Mouse (Mus musculus): ENCODE data around the gene Maml3. TPM values are rescaled to one million over a fixed set of nuclear protein-coding genes. Genes with fewer than 3 reads are reported as not detected.

Gene Maml3
- total RNA-seq, 2 experiments from 2014 or later: 10.3 to 10.9 TPM

- no peak for TF ChIP-seq CTCF (IDR thresholded peaks at IDR 0.05)
- intact Hi-C loops (cut with DNase I): no loop called here
- H3K27ac ChIP-seq: no peak overlapping the region
- H3K4me3 ChIP-seq: no peak overlapping the region
- no peak for DNase-seq (ENCODE audit: extremely low spot score in 1 of 2, low spot score in 2 of 2)
Observed at GRCm38 (mm10) chr3:51937176-51937575, 167.7 kb downstream of the Maml3 start.

- no peak for TF ChIP-seq CTCF (IDR thresholded peaks at IDR 0.05)
- H3K27ac ChIP-seq: no peak overlapping the region
- no peak for DNase-seq (ENCODE audit: extremely low spot score in 1 of 2, low spot score in 2 of 2)
- no peak overlapping the region for H3K4me3 ChIP-seq
- intact Hi-C loops (cut with DNase I): no loop called here
Observed at GRCm38 (mm10) chr3:51934531-51935485, 170.1 kb downstream of the Maml3 start.

GRCm38 (mm10) chr3:51928188-51928587 lies 176.7 kb downstream of the Maml3 start:
- Histone ChIP-seq H3K4me3 (0 out of 2 replicates have a peak overlapping the region, but pooled peaks have one; percentile 4), H3K27ac (no peak overlapping the region)
- no peak for TF ChIP-seq CTCF (IDR thresholded peaks at IDR 0.05)
- intact Hi-C loops (cut with DNase I): no loop called here
- DNase-seq (ENCODE audit: extremely low spot score in 1 of 2, low spot score in 2 of 2): no peak

- DNase-seq (ENCODE audit: extremely low spot score in 1 of 2, low spot score in 2 of 2): no peak
- no peak overlapping the region for H3K27ac ChIP-seq
- intact Hi-C loops (cut with DNase I): no loop called here
- H3K4me3 ChIP-seq: 0 out of 2 replicates have a peak overlapping the region, but pooled peaks have one; percentile 4
- TF ChIP-seq CTCF (IDR thresholded peaks at IDR 0.05): no peak
Observed at GRCm38 (mm10) chr3:51927591-51927990, 177.3 kb downstream of the Maml3 start.

GRCm38 (mm10) chr3:51927043-51927442 lies 177.8 kb downstream of the Maml3 start:
- no peak for DNase-seq (ENCODE audit: extremely low spot score in 1 of 2, low spot score in 2 of 2)
- no peak for TF ChIP-seq CTCF (IDR thresholded peaks at IDR 0.05)
- H3K27ac ChIP-seq: no peak overlapping the region

GRCm38 (mm10) chr3:51925758-51926157 lies 179.1 kb downstream of the Maml3 start:
- Histone ChIP-seq H3K27ac (no peak overlapping the region), H3K4me3 (no peak overlapping the region)
- intact Hi-C loops (cut with DNase I): no loop called here
- no peak for DNase-seq (ENCODE audit: extremely low spot score in 1 of 2, low spot score in 2 of 2)
- TF ChIP-seq CTCF (IDR thresholded peaks at IDR 0.05): no peak

More at GRCm38 (mm10) chr3:51927043-51927442, 177.8 kb downstream of the Maml3 start:
- intact Hi-C loops (cut with DNase I): no loop called here
- H3K4me3 ChIP-seq: no peak overlapping the region

GRCm38 (mm10) chr3:51924636-51925035 lies 180.2 kb downstream of the Maml3 start:
- H3K27ac ChIP-seq: no peak overlapping the region
- intact Hi-C loops (cut with DNase I): no loop called here

GRCm38 (mm10) chr3:51923800-51924199 lies 181.1 kb downstream of the Maml3 start:
- H3K27ac ChIP-seq: no peak overlapping the region
- intact Hi-C loops (cut with DNase I): no loop called here
- no peak for DNase-seq (ENCODE audit: extremely low spot score in 1 of 2, low spot score in 2 of 2)
- no peak overlapping the region for H3K4me3 ChIP-seq
- TF ChIP-seq CTCF (IDR thresholded peaks at IDR 0.05): no peak

More at GRCm38 (mm10) chr3:51924636-51925035, 180.2 kb downstream of the Maml3 start:
- TF ChIP-seq CTCF (IDR thresholded peaks at IDR 0.05): no peak
- no peak for DNase-seq (ENCODE audit: extremely low spot score in 1 of 2, low spot score in 2 of 2)
- no peak overlapping the region for H3K4me3 ChIP-seq

GRCm38 (mm10) chr3:51916902-51917301 lies 188.0 kb downstream of the Maml3 start:
- intact Hi-C loops (cut with DNase I): loop anchor here (2.0 to 10.0 kb wide), 3 partner anchors 48 to 278 kb away; no protein-coding TSS in a partner anchor
- no peak overlapping the region for H3K27ac ChIP-seq
- no peak for DNase-seq (ENCODE audit: extremely low spot score in 1 of 2, low spot score in 2 of 2)
- H3K4me3 ChIP-seq: no peak overlapping the region
- no peak for TF ChIP-seq CTCF (IDR thresholded peaks at IDR 0.05)

- peak; percentile 72 to 80 for DNase-seq (ENCODE audit: extremely low spot score in 1 of 2, low spot score in 2 of 2)
- TF ChIP-seq CTCF (IDR thresholded peaks at IDR 0.05): no peak
- H3K4me3 ChIP-seq: no peak overlapping the region
- H3K27ac ChIP-seq: peak overlapping the region; percentile 86
- intact Hi-C loops (cut with DNase I): loop anchor here (2.0 to 10.0 kb wide), 3 partner anchors 49 to 279 kb away; no protein-coding TSS in a partner anchor
Observed at GRCm38 (mm10) chr3:51916060-51916870, 188.6 kb downstream of the Maml3 start.

- no peak overlapping the region for H3K4me3 ChIP-seq
- H3K27ac ChIP-seq: peak overlapping the region; percentile 86
- intact Hi-C loops (cut with DNase I): loop anchor here (10.0 kb wide), 2 partner anchors 211 to 279 kb away; no protein-coding TSS in a partner anchor
- no peak for TF ChIP-seq CTCF (IDR thresholded peaks at IDR 0.05)
- no peak for DNase-seq (ENCODE audit: extremely low spot score in 1 of 2, low spot score in 2 of 2)
Observed at GRCm38 (mm10) chr3:51915415-51915814, 189.5 kb downstream of the Maml3 start.
